Comparison of ENCODE assay signal across 10 mouse cellular contexts in the genomic region with DNA sequence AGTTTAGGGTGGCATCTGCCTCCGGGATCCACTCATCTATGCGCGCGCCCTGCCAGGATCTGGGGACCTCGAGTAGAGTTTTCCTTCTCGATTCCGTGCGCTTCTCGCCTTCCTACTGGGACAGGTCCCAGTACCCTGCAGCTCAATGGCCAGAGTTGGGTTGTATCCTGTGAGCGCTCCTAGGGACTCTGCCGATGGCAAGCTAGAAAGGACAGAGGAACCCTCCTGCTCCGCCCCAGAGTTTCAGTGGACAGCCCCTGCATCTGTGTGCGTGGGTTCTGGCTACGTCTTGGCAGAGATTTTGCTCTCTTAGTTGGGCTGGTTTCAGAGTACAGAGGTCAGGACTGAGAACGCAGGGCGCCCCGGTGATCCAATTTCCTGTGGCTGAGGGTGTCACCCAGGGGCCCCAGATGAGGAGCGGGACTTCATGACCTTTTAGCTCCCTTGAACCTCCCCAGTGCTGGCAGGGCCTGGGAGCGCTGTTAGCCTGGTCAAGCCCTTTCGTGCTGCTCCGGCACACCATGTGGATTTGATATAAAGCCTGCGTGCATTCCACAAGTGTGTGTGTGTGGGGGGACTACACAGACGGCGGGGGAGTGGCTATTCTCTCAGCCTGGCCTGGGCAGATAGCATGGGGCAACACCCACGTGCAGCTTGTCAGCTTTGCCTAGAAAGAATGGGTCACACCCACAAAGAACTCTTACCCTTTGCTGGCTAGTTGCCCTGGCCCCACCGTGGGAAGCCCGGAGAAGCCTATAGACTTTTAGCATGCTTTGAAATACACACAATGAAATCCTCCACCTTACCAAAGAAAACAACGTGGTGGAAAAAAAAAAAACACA. TPM values are rescaled to one million over a fixed set of nuclear protein-coding genes. Genes with fewer than 3 reads are reported as not detected.
DNase-seq lines count a peak whose midpoint lies in the region; ATAC-seq and TF ChIP-seq lines count a peak whose summit lies in the region.
"Not testable (repeated sequence)": the region's sequence is repeated elsewhere in the genome, so short reads cannot be mapped to it uniquely, and the experiment has no call there.
"Had no signal": no experiment of that assay in that cellular context is flagged by ENCODE, and none has a peak within 500 bp of the region (broad histone marks: within the 10 kb centered on the region; RNA-seq: fewer than 3 reads in every experiment).

No protein-coding gene starts in this region.

- DNase-seq in hindbrain, postnatal 0 days (ENCODE audit: low spot score); liver, postnatal 0 days; midbrain, embryonic 14.5 days: not testable (repeated sequence)
- DNase-seq in kidney, postnatal 36 days: peak; percentile 8 to 20

- 5% methylated on average over 18 of the region's 28 CpGs for WGBS in forebrain, embryonic 13.5 days
- WGBS in heart, embryonic 14.5 days: 6% methylated on average over 14 of the region's 28 CpGs
- WGBS in hindbrain, postnatal 0 days: 5% methylated on average over 14 of the region's 28 CpGs
- 8% methylated on average over 13 of the region's 28 CpGs for WGBS in liver, postnatal 0 days (ENCODE audit: insufficient replicate concordance)
- WGBS in midbrain, embryonic 14.5 days: 8% methylated on average over 13 of the region's 28 CpGs
- WGBS in stomach, embryonic 15.5 days: under 1% methylated on average over 18 of the region's 28 CpGs

- not testable (repeated sequence) for H3K27me3 ChIP-seq in forebrain, embryonic 13.5 days; heart, embryonic 14.5 days (ENCODE audit: control insufficient read depth, insufficient read depth, low read length); hindbrain, postnatal 0 days (ENCODE audit: insufficient read depth, low read length); liver, postnatal 0 days (ENCODE audit: insufficient read depth, low read length); midbrain, embryonic 14.5 days (ENCODE audit: control insufficient read depth, insufficient read depth, low read length); stomach, embryonic 15.5 days (replicated peaks)

- H3K9me3 ChIP-seq in forebrain, embryonic 13.5 days (replicated peaks); heart, embryonic 14.5 days (ENCODE audit: control insufficient read depth, low read length); hindbrain, postnatal 0 days (ENCODE audit: low read length); liver, postnatal 0 days (ENCODE audit: low read length); midbrain, embryonic 14.5 days (ENCODE audit: control insufficient read depth, low read length); stomach, embryonic 15.5 days: not testable (repeated sequence)

- ATAC-seq in forebrain, embryonic 13.5 days: 0 out of 2 replicates have a peak, but pooled peaks have one; percentile 34
- peak; percentile 57 for ATAC-seq in heart, embryonic 14.5 days (ENCODE audit: insufficient number of reproducible peaks, insufficient read depth, low FRiP score, low read depth)
- peak; percentile 35 for ATAC-seq in hindbrain, postnatal 0 days
- peak; percentile 74 for ATAC-seq in liver, postnatal 0 days
- ATAC-seq in midbrain, embryonic 14.5 days (ENCODE audit: low FRiP score, low TSS enrichment): peak; percentile 5; the same call in 1 of the 2 replicates
- peak; percentile 68 for ATAC-seq in stomach, embryonic 15.5 days (ENCODE audit: insufficient read depth, low FRiP score, low read depth)

- not testable (repeated sequence) for H3K36me3 ChIP-seq in forebrain, embryonic 13.5 days (ENCODE audit: poor library complexity, severe bottlenecking); heart, embryonic 14.5 days (ENCODE audit: control insufficient read depth, insufficient read depth, low read length); hindbrain, postnatal 0 days (ENCODE audit: insufficient read depth, low read length); liver, postnatal 0 days (replicated peaks; ENCODE audit: insufficient read depth, low read length); midbrain, embryonic 14.5 days (ENCODE audit: control insufficient read depth, insufficient read depth, low read length); stomach, embryonic 15.5 days

- H3K27ac ChIP-seq in brown adipose tissue, adult 24 weeks (replicated peaks; ENCODE audit: low read depth, low read length): peak overlapping the region; percentile 68
- H3K27ac ChIP-seq in forebrain, embryonic 13.5 days; hindbrain, postnatal 0 days; liver, postnatal 0 days (ENCODE audit: low read depth); midbrain, embryonic 14.5 days (replicated peaks; ENCODE audit: low read depth, low read length); stomach, embryonic 15.5 days: not testable (repeated sequence)
- H3K27ac ChIP-seq in heart, embryonic 14.5 days (replicated peaks in 1 of 2; ENCODE audit: control insufficient read depth in 1 of 2, insufficient read depth in 1 of 2, low read depth in 2 of 2, low read length in 2 of 2): peak overlapping the region; percentile 19 to 39; a peak in 1 of 4 replicates

- H3K4me1 ChIP-seq in brown adipose tissue, adult 24 weeks (ENCODE audit: control insufficient read depth, insufficient read depth, insufficient read length, low read length); forebrain, embryonic 13.5 days; heart, embryonic 14.5 days (ENCODE audit: control insufficient read depth in 2 of 2, insufficient read depth in 2 of 2, low read length in 2 of 2); hindbrain, postnatal 0 days (ENCODE audit: insufficient read depth, low read length); liver, postnatal 0 days (ENCODE audit: insufficient read depth); midbrain, embryonic 14.5 days (ENCODE audit: control insufficient read depth, insufficient read depth, low read length); stomach, embryonic 15.5 days: not testable (repeated sequence)

- not testable (repeated sequence) for TF ChIP-seq EP300 in liver, postnatal 0 days (IDR thresholded peaks at IDR 0.05; ENCODE audit: low read depth)

- H3K4me2 ChIP-seq in forebrain, embryonic 13.5 days; liver, postnatal 0 days (ENCODE audit: low read depth, low read length); midbrain, embryonic 14.5 days (ENCODE audit: low read length): not testable (repeated sequence)
- peak overlapping the region; percentile 52 for H3K4me2 ChIP-seq in heart, embryonic 14.5 days (ENCODE audit: low read length)
- peak overlapping the region; percentile 7; the same call in 1 of the 2 replicates for H3K4me2 ChIP-seq in hindbrain, postnatal 0 days (ENCODE audit: low read depth, low read length)
- peak overlapping the region; percentile 43 for H3K4me2 ChIP-seq in stomach, embryonic 15.5 days

- TF ChIP-seq CTCF in hindbrain, postnatal 0 days (IDR thresholded peaks at IDR 0.05; ENCODE audit: low read depth); liver, postnatal 0 days (IDR thresholded peaks at IDR 0.05; ENCODE audit: low read depth): not testable (repeated sequence)

- not testable (repeated sequence) for H3K9ac ChIP-seq in forebrain, embryonic 13.5 days; heart, embryonic 14.5 days (ENCODE audit: low read length); hindbrain, postnatal 0 days (replicated peaks; ENCODE audit: low read length); liver, postnatal 0 days (replicated peaks); midbrain, embryonic 14.5 days (replicated peaks; ENCODE audit: low read length); stomach, embryonic 15.5 days

- peak overlapping the region; percentile 59 for H3K4me3 ChIP-seq in brown adipose tissue, adult 24 weeks (ENCODE audit: insufficient read depth, low read depth, low read length)
- not testable (repeated sequence) for H3K4me3 ChIP-seq in forebrain, embryonic 13.5 days; hindbrain, postnatal 0 days (ENCODE audit: low read length); liver, postnatal 0 days (ENCODE audit: low read depth, low read length); midbrain, embryonic 14.5 days (replicated peaks; ENCODE audit: low read depth, low read length)
- peak overlapping the region; percentile 29 to 44 for H3K4me3 ChIP-seq in heart, embryonic 14.5 days (ENCODE audit: control insufficient read depth in 1 of 2, insufficient read depth in 1 of 2, low read depth in 1 of 2, low read length in 2 of 2)
- peak overlapping the region; percentile 32 for H3K4me3 ChIP-seq in stomach, embryonic 15.5 days (replicated peaks)

RNA-seq across cellular contexts. Expression of a gene that starts 1.0 kb away (rescaled TPM):
- polyA plus RNA-seq in brown adipose tissue, adult 24 weeks (2012; ENCODE audit: insufficient read depth, insufficient read length, missing spikeins): 45.2 and 56.6 TPM in 2 replicates
- 14.4 and 19.8 TPM in 2 replicates for polyA plus RNA-seq in forebrain, embryonic 13.5 days (2015; fragmentation: Nextera tagmentation; extraction: Ambion mirVana)
- polyA plus RNA-seq in heart, embryonic 14.5 days (2014; fragmentation: Nextera tagmentation; extraction: Ambion mirVana): 85.4 and 88.8 TPM in 2 replicates
- total RNA-seq in hindbrain, postnatal 0 days (2014; rRNA removed): 120 and 136 TPM in 2 replicates
- 51.9 and 56.7 TPM in 2 replicates for polyA plus RNA-seq in hindbrain, postnatal 0 days (2015; fragmentation: Nextera tagmentation; extraction: Ambion mirVana)
- polyA plus RNA-seq in liver, postnatal 0 days (2015; fragmentation: Nextera tagmentation; extraction: Ambion mirVana): 14.8 and 17.9 TPM in 2 replicates
- 28.5 and 49.1 TPM in 2 replicates for polyA plus RNA-seq in midbrain, embryonic 14.5 days (2014; fragmentation: Nextera tagmentation; extraction: Ambion mirVana)
- polyA plus RNA-seq in stomach, embryonic 15.5 days (2015; fragmentation: Nextera tagmentation; extraction: Ambion mirVana): 74.2 and 83.5 TPM in 2 replicates
- polyA plus RNA-seq: erythroblast, embryonic 14.5 days; G1E had no signal

RNA-seq across cellular contexts. Expression of a gene that starts 44.5 kb away (rescaled TPM):
- polyA plus RNA-seq in brown adipose tissue, adult 24 weeks (2012; ENCODE audit: insufficient read depth, insufficient read length, missing spikeins): 6.3 and 7.5 TPM in 2 replicates
- 24.2 and 26.1 TPM in 2 replicates for polyA plus RNA-seq in forebrain, embryonic 13.5 days (2015; fragmentation: Nextera tagmentation; extraction: Ambion mirVana)
- polyA plus RNA-seq in heart, embryonic 14.5 days (2014; fragmentation: Nextera tagmentation; extraction: Ambion mirVana): 16.3 and 18.9 TPM in 2 replicates
- 20.9 and 32.0 TPM in 2 replicates for total RNA-seq in hindbrain, postnatal 0 days (2014; rRNA removed)
- polyA plus RNA-seq in hindbrain, postnatal 0 days (2015; fragmentation: Nextera tagmentation; extraction: Ambion mirVana): 23.3 and 23.5 TPM in 2 replicates
- 2.2 and 3.6 TPM in 2 replicates for polyA plus RNA-seq in liver, postnatal 0 days (2015; fragmentation: Nextera tagmentation; extraction: Ambion mirVana)
- polyA plus RNA-seq in midbrain, embryonic 14.5 days (2014; fragmentation: Nextera tagmentation; extraction: Ambion mirVana): 27.5 and 28.5 TPM in 2 replicates
- polyA plus RNA-seq in stomach, embryonic 15.5 days (2015; fragmentation: Nextera tagmentation; extraction: Ambion mirVana): 7.8 and 8.1 TPM in 2 replicates
- polyA plus RNA-seq: erythroblast, embryonic 14.5 days; G1E had no signal

Comparison
In these comparisons a context has a peak if more than half of its experiments do, and no peak if none do; other contexts are left out.
1. ATAC-seq: peak in every context shown above with its lines; median percentile 74 in liver, postnatal 0 days; 68 in stomach, embryonic 15.5 days; 57 in heart, embryonic 14.5 days; 35 in hindbrain, postnatal 0 days; 34 in forebrain, embryonic 13.5 days; 5 in midbrain, embryonic 14.5 days.